Mouse (Mus musculus) embryonic facial prominence, embryonic 15.5 days (tissue): ENCODE results near the gene Ube2d1. TPM values are rescaled to one million over a fixed set of nuclear protein-coding genes. Genes with fewer than 3 reads are reported as not detected.
A peak's percentile ranks its signal among the peaks of the same experiment; 100 is the strongest.

Source experiments
- ATAC-seq: fragments of 200-750 bp; cut with Nextera tagmentation; 2 replicates; pipeline ENCODE4 v1.8.0; 2017; ENCODE audit warnings: low read depth, moderate TSS enrichment; ENCODE audit not compliant: insufficient number of reproducible peaks, low FRiP score, low TSS enrichment
- H3K27ac ChIP-seq: fragments of 300-500 bp; sonication (generic); replicated peaks from 2 replicates; pipeline ENCODE4 v1.5.1; 2015; ENCODE audit warnings: mild to moderate bottlenecking, inconsistent platforms
- H3K27me3 ChIP-seq: fragments of 300-500 bp; sonication (generic); 2 replicates; pipeline ENCODE4 v1.6.1; 2015; ENCODE audit warnings: inconsistent platforms
- H3K36me3 ChIP-seq: fragments of 300-500 bp; sonication (generic); 2 replicates; pipeline ENCODE4 v1.6.1; 2015; ENCODE audit warnings: mild to moderate bottlenecking, inconsistent platforms
- H3K4me1 ChIP-seq: fragments of 300-500 bp; sonication (generic); 2 replicates; pipeline ENCODE4 v1.6.1; 2015; ENCODE audit warnings: inconsistent platforms
- H3K4me2 ChIP-seq: fragments of 300-500 bp; sonication (generic); replicated peaks from 2 replicates; pipeline ENCODE4 v1.6.1; 2015; ENCODE audit warnings: mild to moderate bottlenecking, inconsistent platforms
- H3K4me3 ChIP-seq: fragments of 300-500 bp; sonication (generic); replicated peaks from 2 replicates; pipeline ENCODE4 v1.5.1; 2015; ENCODE audit warnings: mild to moderate bottlenecking, inconsistent platforms
- H3K9ac ChIP-seq: fragments of 300-500 bp; sonication (generic); 2 replicates; pipeline ENCODE4 v1.6.1; 2015; ENCODE audit warnings: inconsistent platforms
- H3K9me3 ChIP-seq: fragments of 300-500 bp; sonication (generic); replicated peaks from 2 replicates; pipeline ENCODE4 v1.6.1; 2016; ENCODE audit warnings: inconsistent platforms
- WGBS: fragments of 180-500 bp; shearing (Covaris S2); methylation state at CpG from one replicate; pipeline ENCODE4 v1.1.7; 2015; 5-methylcytosine and 5-hydroxymethylcytosine counted together
- polyA plus RNA-seq: library from polyadenylated mRNA; unstranded; fragments of >200 nt; fragmentation: Nextera tagmentation; extraction: Ambion mirVana; gene quantifications from 2 replicates; pipeline ENCODE4 v1.2.1, GENCODE M21; 2015

The Ube2d1 gene
- polyA plus RNA-seq, 1 experiment from 2014 or later = 61.5 TPM

DNA sequence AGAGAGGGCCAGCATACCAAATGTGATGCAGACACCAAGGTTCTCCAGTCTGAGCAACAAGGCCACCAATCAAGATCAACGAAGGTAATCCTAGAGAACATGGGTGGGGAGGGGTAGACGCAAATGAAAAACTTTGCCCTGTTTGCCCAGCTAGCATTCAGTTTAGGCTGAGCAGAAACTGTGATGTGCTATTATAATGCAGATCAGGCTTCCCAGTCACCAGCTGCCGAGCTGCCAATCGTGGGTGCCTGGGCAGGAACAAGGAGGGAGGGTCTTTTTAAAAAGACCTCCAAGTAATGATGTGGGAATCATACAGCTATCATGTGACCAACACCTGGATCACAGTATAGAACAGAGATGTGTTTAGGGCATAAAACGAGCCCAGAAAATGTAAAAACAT is 62.0 kb downstream of the Ube2d1 start:
- no peak overlapping the region for H3K9ac ChIP-seq
- H3K27ac ChIP-seq = no peak overlapping the region
- no peaks in the 10 kb centered on the region for H3K9me3 ChIP-seq
- no peaks in the 10 kb centered on the region for H3K27me3 ChIP-seq
- H3K4me3 ChIP-seq = no peak overlapping the region
- WGBS = 90% methylated on average over 5 of the region's 5 CpGs
- H3K36me3 ChIP-seq = peaks cover 29% of the 10 kb centered on the region
- no peaks in the 10 kb centered on the region for H3K4me1 ChIP-seq
- no peak for ATAC-seq
- H3K4me2 ChIP-seq = no peak overlapping the region

DNA sequence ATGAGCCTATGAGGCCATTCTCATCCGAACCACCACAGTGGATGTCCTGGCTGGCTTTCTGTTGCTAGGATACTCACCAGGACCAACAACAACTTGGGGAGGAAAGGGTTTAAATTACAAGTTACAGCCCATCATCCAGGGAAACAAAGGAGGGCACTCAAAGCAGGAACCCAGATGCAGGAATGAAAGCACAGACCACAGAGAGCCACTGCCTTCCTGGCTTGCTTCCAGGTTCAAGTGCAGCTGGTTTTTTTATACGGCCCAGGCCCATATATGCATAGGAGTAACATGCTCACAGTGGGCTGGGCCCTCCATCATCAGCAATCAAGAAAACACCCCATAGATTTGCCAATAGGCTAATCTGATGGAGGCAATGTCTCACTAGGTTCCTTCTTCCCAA is 62.4 kb downstream of the Ube2d1 start:
- Histone ChIP-seq H3K4me2 (no peak overlapping the region), H3K9ac (no peak overlapping the region), H3K9me3 (no peaks in the 10 kb centered on the region), H3K27ac (no peak overlapping the region), H3K36me3 (peaks cover 27% of the 10 kb centered on the region), H3K27me3 (no peaks in the 10 kb centered on the region), H3K4me3 (no peak overlapping the region), H3K4me1 (no peaks in the 10 kb centered on the region)
- no peak for ATAC-seq
- WGBS = 85% methylated on average over 2 of the region's 2 CpGs

- Histone ChIP-seq H3K4me3 (no peak overlapping the region), H3K27me3 (no peaks in the 10 kb centered on the region), H3K4me1 (no peaks in the 10 kb centered on the region), H3K36me3 (peaks cover 4% of the 10 kb centered on the region; the same call in 1 of the 2 replicates), H3K27ac (no peak overlapping the region), H3K4me2 (peak overlapping the region; percentile 29; the same call in 1 of the 2 replicates), H3K9ac (no peak overlapping the region), H3K9me3 (no peaks in the 10 kb centered on the region)
- ATAC-seq = no peak
- WGBS = 12% methylated on average over 8 of the region's 8 CpGs
These were observed 66.7 kb downstream of the Ube2d1 start for GRCm38 (mm10) chr10:71218228-71218892.

DNA sequence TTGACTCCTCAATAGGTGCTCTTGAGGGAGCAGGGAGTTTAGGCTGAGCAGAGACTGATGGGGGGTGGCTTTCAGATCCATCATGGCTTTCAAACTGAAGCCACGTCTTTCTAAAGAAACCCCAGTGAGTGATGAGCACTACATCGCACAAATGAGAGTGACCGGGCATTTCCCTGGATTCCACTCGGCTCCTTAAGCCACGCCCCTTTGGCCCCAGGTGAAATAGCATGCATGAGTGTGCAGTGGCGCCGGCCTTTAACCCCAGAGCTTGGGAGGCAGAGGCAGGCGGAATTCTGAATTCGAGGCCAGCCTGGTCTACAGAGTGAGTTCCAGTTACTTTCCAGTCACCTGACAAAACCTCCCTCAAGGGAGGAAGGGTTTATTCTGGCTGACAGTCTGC is 69.1 kb downstream of the Ube2d1 start:
- Histone ChIP-seq H3K9me3 (no peaks in the 10 kb centered on the region), H3K27me3 (no peaks in the 10 kb centered on the region), H3K27ac (no peak overlapping the region), H3K4me2 (no peak overlapping the region), H3K4me3 (no peak overlapping the region), H3K9ac (no peak overlapping the region), H3K4me1 (no peaks in the 10 kb centered on the region), H3K36me3 (no peaks in the 10 kb centered on the region)
- ATAC-seq = no peak
- 78% methylated on average over 9 of the region's 9 CpGs for WGBS

Other genes with a start within 250 kb of the Ube2d1 start
- 37.5 and 40.8 TPM in 2 replicates for gene Bicc1, start 125.6 kb downstream of the Ube2d1 start, polyA plus RNA-seq
- gene Tfam, start 47.0 kb downstream of the Ube2d1 start, polyA plus RNA-seq = 56.6 and 61.6 TPM in 2 replicates
- gene Cisd1, start 59.7 kb upstream of the Ube2d1 start, polyA plus RNA-seq = 90.8 and 93.9 TPM in 2 replicates
- gene Ipmk, start 62.5 kb upstream of the Ube2d1 start, polyA plus RNA-seq = 10.0 and 10.4 TPM in 2 replicates